Mouse (Mus musculus) frontal cortex, postnatal 25 days (tissue): Measurements from ENCODE around the gene Mdfi.
A peak's percentile ranks its signal among the peaks of the same experiment; 100 is the strongest.

Experiments used
- DNase-seq, 2 experiments: peaks; one replicate each; pipeline ENCODE4 v3.0.0; 2022; ENCODE audit warnings: low spot score in 2 of 2

Mdfi gene

GRCm38 (mm10) chr17:47802806-47803205, 31.7 kb downstream of the Mdfi start:
- DNase-seq = no peak

DNA sequence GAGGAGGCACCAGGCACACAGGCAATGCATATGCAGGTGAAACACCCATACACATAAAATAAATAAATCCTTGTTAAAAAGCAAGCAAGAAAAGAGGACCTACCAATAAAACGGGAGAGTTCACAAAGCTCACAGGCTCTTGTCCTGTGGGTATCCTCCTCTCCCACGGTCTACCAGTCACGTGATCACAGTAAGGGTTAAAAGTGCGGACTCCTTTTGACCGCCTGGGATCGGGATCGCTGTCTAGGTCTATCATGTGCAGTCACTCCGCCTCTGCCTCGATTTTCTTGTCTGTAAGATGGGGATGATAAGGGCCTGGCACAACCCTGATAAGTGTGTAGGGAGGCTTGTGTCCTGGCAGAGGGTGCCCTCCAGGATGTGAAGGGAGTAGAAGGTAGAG, 37.1 kb downstream of the Mdfi start:
- no peak for DNase-seq

DNA sequence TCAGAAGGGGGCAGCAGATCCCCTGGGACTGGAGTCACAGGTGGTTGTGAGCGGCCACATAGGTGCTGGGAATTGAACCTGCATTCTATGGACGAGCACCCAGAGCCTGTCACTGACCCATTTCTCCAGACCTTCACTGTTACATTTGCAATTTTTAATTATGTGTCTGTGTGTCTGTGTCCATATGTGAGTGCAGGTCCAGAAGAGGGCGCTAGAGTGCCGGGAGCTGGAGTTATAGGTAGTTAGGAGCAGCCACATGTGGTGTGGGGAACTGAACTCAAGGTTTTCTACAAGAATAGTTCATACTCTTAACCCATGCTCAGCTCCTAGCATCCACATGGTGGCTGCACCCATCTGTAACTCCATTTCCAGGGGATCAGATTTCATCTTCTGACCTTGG, 37.5 kb downstream of the Mdfi start:
- DNase-seq = no peak

DNA sequence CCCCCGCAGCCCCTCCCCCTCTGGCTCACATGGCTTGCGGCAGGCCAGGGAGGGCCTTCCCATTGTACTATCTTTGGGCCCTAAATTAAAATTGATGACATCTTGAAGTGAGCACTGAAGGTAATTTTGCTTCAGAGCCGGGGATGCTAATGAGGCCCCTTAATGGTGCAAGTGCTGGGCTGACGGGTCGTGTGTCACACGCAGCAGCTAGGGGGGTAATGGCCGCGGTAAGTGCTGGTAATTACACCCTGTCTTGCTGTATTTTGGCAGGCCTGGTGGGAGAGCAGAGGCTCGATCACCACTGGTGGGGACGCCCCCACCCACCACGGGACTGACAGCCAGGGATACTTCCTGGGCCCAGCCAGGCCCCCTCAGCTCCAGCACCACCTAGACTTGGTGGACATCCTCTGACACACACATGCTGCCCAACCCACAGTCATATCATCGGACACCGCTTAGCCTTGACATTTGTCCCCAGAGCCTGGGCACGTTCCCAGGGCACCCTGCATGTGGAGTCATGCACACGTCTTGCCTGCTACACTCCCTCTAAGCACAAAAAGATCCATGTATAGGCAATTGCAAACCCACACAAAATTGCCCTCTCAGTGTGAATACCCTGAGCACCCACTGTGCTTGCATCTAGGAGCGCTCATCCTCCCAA, 38.2 kb downstream of the Mdfi start:
- no peak for DNase-seq

- DNase-seq = no peak
Measured at GRCm38 (mm10) chr17:47795446-47795845, 39.0 kb downstream of the Mdfi start.

DNA sequence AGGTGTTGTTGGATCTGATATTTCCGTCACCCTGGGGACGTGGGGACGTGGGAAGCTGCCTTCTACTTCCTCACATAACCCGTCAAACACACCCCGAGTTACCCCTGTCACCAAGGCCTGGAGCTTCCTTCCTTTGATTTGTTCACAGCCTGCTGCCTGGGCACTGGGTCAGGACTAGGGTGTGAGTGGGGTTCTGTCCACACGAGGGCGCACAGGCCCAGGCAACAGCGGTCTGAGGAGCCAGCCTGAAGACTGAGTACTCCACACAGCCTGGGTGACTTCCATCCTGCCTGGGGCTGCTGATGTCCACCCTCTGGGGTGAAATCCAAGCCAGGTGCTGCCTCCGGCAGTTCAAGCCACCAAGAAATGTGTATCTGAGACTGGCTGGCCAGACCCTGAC, 41.1 kb downstream of the Mdfi start:
- DNase-seq = peak; percentile 76 to 79

- DNase-seq = peak; percentile 39 to 46
Measured at GRCm38 (mm10) chr17:47792098-47792863, 42.2 kb downstream of the Mdfi start.

GRCm38 (mm10) chr17:47788996-47789395, 45.5 kb downstream of the Mdfi start:
- no peak for DNase-seq

DNA sequence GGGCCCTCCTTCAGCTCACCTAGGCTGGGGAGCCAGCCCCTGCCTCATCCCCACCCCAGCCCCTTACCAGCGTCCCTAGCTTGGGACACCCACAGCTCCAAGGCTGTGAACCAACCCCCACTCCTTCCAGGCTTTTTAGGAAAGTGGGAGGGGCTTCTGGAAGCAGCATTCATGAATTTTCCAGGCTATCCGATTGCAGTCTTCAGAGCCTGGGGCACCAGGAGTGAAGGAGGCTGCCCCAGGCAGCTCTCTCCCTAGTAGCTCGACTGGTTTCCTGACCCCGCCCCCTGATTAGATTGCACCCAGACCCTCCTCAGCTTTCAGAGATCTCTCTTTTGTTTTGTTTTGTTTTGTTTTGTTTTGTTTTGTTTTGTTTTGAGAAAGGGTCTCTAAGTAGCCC, 46.2 kb downstream of the Mdfi start:
- no peak for DNase-seq

DNA sequence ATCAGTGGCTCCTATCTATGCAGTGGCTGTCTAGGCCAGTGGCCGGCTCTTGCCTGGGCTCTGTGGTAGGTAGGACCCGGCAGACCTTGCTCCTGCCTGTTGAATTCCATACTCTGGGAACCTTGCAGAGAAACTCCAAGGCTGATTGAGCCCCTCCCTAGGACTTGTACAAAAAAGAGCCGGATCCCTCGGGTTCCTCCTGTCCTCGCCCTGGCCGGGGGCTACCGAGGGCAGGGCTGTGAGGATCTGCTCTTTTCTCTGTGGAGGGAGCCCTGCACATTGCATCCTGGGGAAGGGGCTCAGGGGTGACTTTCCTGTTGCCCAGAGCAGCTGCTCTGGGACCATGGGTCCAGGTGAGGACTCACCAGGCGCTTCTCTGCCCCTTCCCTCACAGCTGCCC, 46.9 kb downstream of the Mdfi start:
- no peak for DNase-seq

- no peak for DNase-seq
Measured at GRCm38 (mm10) chr17:47784411-47784810, 50.1 kb downstream of the Mdfi start.

DNA sequence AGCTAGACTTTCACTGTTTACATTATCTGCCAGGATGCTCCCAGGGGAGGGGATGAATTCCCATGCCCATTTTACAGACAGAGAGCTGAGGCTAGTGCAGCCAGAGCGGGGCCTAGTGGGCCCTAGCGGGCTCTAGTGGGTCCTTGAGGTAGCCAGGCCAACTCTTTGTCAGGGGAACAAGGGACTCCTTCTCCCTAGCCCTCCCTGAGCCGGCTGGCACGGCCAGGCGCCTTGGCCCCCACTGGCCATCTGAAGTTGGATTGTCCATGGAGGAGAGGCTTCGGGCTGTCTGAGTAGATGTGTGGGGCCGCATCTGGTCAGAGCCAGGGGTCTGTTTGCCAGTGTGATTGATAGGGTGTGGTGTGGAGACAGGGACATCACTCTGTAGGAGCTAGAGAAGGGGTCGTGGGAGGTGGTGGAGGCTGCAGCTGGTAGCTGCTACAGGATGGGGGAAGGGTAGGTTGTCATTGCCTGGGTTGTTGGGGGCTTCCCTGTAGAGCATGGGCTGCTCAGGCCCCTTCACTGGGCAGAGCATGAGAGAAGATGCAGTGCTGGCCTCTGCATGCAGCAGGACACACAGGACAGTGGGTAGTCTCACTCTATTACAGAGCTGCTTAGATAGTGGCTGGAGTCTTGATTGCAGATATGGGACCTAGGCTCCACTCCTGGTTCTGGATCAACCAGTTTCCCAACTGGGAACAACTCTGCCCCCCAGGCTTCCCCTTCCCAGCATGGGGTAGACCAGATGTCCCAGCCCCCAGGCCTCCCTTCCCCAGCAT, 50.9 kb downstream of the Mdfi start:
- no peak for DNase-seq

DNA sequence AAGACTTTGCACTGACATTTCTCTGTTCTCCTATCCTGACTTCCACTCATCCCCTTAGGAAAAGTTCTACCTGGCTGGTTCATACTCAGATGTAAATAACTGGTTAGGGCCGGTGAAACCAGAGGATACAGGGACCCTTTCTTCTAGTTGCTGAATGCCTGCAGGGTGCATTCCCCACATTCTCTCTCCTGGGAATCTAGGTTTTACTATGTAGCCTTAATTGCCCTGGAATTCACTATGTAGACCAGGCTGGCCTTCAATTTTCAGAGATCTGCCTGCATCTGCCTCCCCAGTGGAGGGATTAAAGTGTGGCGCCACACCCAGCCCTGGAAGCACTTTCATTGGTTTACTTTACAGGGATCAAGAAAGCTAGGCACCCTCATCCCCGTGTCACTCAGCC, 52.0 kb downstream of the Mdfi start:
- DNase-seq = no peak

DNA sequence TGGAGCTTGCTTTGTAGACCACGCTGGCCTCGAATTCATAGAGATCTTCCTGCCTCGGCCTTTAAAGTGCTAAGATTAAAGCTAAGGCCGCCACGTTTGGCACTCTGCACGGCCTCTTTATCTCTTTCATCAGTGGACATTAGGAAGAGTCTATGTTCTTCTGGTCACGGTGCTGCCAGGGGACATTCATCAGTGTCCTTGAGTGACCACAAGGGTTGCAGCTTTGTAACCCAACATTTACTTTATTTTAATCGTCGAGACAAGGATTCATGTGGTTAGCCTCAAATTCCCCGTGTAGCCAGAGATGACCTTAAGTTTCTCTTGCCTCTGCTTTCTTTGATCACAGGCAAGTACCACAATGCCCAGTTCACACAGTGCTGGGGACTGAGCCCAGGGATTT, 54.0 kb downstream of the Mdfi start:
- DNase-seq = no peak

GRCm38 (mm10) chr17:47777141-47777540, 57.4 kb downstream of the Mdfi start:
- DNase-seq = no peak

GRCm38 (mm10) chr17:47773604-47774003, 60.9 kb downstream of the Mdfi start:
- no peak for DNase-seq

- DNase-seq = no peak
Measured at GRCm38 (mm10) chr17:47769389-47770299, 64.8 kb downstream of the Mdfi start.

DNA sequence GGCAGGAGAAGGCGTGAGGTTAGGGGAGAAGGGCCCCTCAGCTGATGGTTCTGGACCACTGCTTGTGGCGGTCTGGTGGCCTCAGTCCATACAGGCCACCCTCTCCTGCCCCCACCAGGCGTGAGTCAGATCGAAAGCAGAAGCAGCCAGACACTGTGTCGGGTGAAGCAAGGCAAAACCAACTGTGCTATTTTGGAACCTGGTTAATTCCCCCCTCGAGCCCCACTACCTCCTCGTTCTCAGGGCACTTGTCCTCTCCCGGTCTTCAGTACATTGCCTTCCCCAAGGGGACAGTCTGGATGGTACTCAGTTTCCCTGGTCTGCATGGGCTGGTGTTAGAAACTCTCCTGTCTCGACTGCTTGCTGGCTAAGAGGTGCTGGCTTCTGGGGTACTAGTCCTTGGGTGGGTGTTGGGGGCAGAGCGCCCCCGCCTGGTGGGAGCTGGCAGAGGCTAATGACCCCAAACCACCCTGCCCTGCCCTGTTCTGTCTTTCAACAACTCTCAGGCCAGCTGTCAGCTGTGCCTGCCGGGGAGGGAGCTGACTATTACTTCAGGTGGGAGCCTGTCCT, 65.7 kb downstream of the Mdfi start:
- DNase-seq = no peak

GRCm38 (mm10) chr17:47767456-47768141, 66.9 kb downstream of the Mdfi start:
- DNase-seq = no peak

DNA sequence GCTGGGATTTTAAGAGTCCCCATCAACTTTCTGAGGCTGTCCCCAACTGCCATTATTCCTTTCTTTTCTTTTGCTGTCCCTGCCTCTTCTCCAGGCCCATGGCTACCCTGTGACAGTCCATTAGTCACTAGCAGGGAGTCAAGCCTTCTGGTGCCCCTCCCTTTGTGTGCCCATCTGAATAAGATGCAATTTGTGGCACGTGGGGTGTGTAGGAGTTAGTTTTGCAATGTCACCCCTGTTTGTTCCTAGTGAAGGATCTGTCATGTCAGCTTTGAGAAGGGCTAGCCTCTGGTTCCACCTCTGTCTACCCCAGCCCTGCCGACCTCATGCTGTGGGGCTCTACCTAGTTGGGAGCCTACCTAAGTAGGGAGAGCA, 67.4 kb downstream of the Mdfi start:
- DNase-seq = no peak
